Mouse (Mus musculus): Measurements from ENCODE around the gene 2010111I01Rik.

DNA sequence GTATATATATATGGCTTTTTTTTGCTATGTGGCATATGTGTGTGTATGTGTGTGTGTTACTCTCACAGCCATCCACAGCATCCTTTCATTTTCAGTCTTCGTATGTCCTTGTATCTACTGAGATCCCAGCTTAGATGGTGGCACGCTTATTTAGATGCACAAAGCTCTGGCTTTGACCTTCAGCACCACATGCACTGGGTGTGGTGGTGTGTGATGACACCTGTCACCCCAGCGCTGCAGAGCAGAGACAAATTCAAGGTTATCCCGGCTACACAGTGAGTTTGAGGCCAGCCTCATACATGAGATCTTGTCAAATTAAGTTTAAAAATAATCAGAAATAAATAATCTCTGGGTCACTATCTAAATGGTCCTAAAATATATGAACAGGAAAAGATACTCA, 391.4 kb downstream of the 2010111I01Rik start:
- TF ChIP-seq CTCF (IDR thresholded peaks at IDR 0.05; ENCODE audit: extremely low read depth, insufficient read depth, insufficient read length, insufficient replicate concordance) (no peak), POLR2A (IDR thresholded peaks at IDR 0.05; ENCODE audit: low read depth, low read length) (no peak)
